Mouse (Mus musculus): Measurements from ENCODE around the gene Aqr. TPM values are rescaled to one million over a fixed set of nuclear protein-coding genes. Genes with fewer than 3 reads are reported as not detected.

Aqr gene
- total RNA-seq, 2 experiments from 2014 or later, result 39.5 to 62.2 TPM

DNA sequence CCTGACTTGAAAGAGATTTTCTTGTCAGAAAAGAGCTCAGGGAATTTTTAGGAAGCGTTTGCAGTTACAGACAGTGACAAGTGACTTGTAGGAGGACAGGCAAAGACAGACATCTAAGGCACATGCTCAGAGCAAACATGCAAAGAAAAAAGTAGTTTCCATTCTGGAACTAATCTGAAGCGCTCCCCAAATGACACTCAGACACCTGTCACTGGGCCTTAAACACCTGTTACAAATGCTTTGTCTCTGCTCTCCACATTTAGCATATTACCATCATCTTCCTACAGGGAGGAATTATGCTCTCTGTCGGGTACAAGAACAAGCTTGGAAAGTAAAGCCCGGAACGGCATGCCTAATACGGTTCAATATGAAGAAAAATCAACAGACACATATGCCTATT lies 43.0 kb downstream of the Aqr start:
- no peak for ATAC-seq (replicated peaks; ENCODE audit: poor library complexity)

- ATAC-seq (replicated peaks; ENCODE audit: poor library complexity), result no peak
Measured at GRCm38 (mm10) chr2:114136755-114137154, 50.1 kb downstream of the Aqr start.

GRCm38 (mm10) chr2:114135777-114136176 lies 51.0 kb downstream of the Aqr start:
- ATAC-seq (replicated peaks; ENCODE audit: poor library complexity), result no peak

- ATAC-seq (replicated peaks; ENCODE audit: poor library complexity), result no peak
Measured at GRCm38 (mm10) chr2:114133355-114133754, 53.5 kb downstream of the Aqr start.

DNA sequence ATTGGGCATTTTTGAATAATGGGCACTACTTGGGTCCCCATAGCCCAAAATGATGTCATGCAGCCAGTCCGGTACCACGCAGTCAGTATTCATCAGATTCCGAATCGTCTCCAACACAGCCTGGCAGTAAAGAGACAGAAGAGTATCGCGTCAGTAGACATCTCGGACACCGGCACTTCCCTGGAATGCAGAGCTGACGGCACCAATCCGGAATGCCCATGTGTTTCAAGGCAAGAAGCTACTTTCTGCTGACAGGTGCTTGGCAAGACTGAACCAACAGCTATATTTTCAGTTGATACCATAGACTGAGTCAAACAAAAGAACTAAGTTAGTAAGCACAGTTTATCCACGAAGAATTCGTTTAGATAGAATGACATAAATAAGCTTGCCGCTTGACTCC lies 56.2 kb downstream of the Aqr start:
- ATAC-seq (replicated peaks; ENCODE audit: poor library complexity), result no peak

GRCm38 (mm10) chr2:114123304-114123703 lies 63.5 kb downstream of the Aqr start:
- no peak for ATAC-seq (replicated peaks; ENCODE audit: poor library complexity)

DNA sequence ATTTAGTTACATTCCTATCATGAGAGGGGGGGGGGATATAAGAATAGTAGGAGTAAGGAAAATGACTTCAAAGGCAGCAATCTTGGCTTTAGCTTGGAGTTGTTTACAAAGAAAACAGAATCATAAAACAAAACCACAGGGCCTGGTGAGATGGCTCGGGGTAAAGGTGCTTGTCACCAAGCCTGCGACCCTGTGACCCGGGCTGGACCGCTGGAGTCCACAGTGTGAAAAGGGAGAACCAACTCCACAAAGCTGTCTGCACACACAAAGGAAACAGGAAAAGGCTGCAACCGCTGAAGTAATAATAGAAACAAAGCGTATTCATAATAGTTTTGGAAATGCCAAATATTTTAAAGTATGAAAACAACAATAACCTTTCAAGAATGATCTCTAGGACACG lies 67.4 kb downstream of the Aqr start:
- no peak for ATAC-seq (replicated peaks; ENCODE audit: poor library complexity)

GRCm38 (mm10) chr2:114117665-114118064 lies 69.2 kb downstream of the Aqr start:
- ATAC-seq (replicated peaks; ENCODE audit: poor library complexity), result no peak

GRCm38 (mm10) chr2:114117235-114117634 lies 69.6 kb downstream of the Aqr start:
- no peak for ATAC-seq (replicated peaks; ENCODE audit: poor library complexity)

DNA sequence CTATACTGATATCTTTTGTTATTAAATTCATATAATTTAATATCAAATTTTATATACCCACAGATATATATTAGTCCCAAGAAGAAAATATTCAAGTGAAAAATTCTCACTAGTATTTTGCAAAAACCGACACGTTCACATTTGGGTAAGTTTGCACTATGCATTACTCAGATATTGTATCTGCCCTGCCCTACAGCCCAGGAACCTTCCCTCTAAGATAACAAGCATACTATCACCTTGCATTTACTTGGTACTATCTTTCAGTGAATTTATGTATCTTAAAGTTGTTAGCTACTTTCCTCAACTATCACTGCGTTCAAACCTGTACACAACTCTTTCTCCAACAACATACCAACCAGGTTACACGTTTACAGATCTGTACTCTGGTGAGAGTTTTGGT lies 71.3 kb downstream of the Aqr start:
- ATAC-seq (replicated peaks; ENCODE audit: poor library complexity), result no peak

DNA sequence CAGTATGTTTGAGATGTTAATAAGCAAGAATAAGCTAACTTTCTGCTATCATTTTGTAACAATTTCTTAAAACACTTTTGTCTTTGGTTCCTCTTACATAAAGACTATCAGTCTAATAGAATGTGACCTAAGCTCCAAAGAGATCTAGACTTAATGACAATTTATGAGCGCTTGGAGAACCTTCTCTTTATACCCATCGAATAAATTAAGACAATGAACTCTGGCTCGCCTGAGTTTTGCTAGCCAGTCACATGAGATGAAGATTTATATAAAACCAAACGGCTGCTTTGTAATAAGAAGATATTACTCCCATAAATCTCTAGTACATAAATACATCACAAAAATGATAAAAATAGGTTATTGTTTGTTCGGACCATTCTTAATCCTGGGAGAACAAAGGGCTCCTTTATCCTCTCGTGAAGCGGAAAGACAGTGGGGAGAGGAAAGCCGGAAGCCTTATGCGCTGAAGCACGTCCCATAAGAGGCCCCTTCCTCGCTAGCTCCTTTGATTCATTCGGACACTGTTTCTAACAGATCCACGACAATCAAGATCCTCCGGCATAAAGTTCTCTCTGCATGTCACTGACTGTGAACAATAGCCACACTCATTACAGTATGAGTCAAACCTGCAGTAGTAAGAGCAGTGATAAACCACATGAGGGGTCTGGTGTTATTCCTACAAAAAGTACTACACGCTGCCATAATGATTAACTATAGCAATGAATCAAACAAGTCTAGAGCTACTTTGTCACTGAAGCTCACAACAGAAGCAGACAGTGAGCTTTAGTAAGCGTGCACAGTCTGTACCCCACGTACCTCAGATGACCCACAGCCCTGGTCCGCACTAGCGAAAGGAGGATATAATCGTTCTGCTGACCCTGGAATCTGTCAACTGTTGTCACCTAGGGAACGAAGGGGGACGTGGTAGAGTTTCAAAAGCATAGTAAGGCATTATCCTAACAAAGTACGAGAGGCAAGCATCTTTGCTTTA lies 79.2 kb downstream of the Aqr start:
- no peak for ATAC-seq (replicated peaks; ENCODE audit: poor library complexity)

DNA sequence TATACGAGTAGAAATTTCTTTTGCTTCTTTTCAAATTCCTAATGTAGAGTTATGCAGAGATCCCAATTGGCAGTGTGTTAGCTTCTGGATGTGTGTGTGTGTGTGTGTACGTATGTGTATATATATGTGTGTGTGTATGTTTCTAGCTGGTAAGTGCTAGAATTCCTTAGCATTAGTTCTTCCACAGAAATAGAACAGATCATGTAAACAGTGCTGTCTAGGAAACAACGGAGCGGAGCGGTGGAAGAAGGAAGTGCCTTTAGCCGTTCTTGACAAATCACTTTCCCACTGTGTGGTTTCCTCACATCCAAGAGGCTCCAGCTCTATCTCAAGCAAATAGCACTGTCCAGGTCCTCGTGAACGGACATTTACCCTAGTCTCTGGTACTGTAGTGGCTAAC lies 80.4 kb downstream of the Aqr start:
- no peak for ATAC-seq (replicated peaks; ENCODE audit: poor library complexity)

- ATAC-seq (replicated peaks; ENCODE audit: poor library complexity), result no peak
Measured at GRCm38 (mm10) chr2:114102471-114102870, 84.4 kb downstream of the Aqr start.

DNA sequence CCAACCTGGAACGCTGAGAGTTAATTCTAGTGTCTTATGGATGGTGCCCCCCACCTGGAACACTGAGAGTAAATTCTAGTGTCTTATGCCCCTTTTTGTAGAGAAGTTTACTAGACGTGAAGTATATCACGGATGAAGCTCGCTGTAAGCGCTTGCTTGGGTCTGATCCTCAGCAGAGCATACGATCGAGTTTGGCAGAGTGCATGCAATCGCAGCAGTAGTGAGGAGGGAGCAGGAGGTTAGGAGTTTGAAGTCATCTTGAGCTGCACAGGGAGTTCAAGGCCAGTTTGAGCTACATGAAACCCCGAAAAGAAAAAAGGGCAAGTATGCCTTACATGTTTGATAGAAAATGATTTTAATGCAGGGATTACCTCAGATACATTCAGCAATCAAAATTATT lies 86.0 kb downstream of the Aqr start:
- no peak for ATAC-seq (replicated peaks; ENCODE audit: poor library complexity)

- no peak for ATAC-seq (replicated peaks; ENCODE audit: poor library complexity)
Measured at GRCm38 (mm10) chr2:114099816-114100215, 87.0 kb downstream of the Aqr start.

DNA sequence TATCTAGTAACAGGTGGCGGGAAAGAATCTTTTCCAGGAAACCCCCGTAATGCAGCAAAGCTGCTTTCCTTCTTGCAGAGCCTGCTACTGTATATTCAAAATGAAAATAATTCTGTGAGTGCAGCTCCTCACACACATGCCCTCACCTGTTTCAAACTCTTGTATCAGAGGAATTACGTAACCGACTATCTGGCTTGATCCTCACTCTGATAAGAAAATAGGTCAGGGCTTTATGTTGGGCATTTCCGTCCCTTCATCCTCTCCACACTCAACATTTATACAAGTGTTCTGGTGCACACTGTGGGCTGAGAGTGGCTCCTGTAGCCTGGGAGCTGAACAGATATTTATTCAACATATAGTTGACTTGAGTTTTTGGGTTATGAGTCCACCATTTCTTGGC lies 87.7 kb downstream of the Aqr start:
- no peak for ATAC-seq (replicated peaks; ENCODE audit: poor library complexity)

- peak; percentile 57 for ATAC-seq (replicated peaks; ENCODE audit: poor library complexity)
Measured at GRCm38 (mm10) chr2:114097627-114098026, 89.2 kb downstream of the Aqr start.

DNA sequence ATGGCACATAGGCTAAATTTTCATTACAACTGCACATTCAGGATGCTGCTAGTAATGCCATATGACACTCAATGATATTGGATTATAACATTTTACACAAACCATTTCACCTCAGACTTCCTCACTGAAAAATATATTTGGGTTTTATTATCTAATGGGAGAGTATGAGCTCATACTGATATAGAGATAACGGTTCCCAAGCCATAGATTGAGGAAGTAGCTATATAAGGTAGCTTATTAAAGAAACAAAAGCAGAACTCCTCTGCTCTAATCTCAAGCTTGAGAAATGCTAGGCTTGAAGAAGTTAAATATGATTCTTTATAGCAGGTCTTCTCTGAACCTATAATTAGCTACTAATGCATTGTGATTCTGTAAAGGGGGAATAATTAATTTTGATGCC lies 90.3 kb downstream of the Aqr start:
- ATAC-seq (replicated peaks; ENCODE audit: poor library complexity), result peak; percentile 60

DNA sequence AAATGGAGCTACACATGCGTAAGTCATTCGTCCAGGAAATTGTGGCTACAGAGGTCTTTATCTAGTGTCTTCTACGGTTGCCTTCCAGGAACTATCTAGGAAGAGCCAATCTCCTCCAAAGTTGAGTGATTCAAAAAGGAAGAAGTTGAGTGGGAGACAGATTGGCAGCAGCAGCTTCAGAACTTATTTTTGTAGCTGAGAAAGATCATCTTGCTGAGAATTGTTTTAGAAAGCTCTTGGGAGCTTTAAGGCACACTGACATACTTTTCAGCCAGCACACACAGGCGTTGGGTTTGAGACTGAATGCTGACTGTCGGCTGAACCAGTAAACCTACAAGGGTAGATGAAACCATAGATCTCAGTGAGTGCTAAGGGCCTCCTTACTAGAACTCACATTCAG lies 91.5 kb downstream of the Aqr start:
- ATAC-seq (replicated peaks; ENCODE audit: poor library complexity), result no peak

DNA sequence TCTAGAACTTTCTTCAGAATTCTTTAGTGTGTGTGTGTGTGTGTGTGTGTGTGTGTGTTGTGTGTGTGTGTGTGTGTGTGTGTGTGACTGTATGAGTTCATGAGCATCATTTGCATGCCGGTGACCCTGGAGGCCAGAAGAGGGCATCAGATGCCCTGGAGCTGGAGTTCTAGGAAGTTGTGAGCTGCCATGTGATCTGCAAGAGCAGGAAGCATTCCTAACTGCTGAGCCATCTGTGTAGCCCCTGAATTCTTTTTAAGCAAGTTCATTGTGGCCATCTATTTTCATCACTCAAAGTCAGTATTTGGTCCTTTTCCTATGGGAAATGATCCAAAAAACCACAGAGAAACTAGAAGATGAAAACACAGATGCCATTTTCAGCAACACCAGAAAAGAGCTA lies 92.1 kb downstream of the Aqr start:
- no peak for ATAC-seq (replicated peaks; ENCODE audit: poor library complexity)

GRCm38 (mm10) chr2:114093577-114093976 lies 93.2 kb downstream of the Aqr start:
- ATAC-seq (replicated peaks; ENCODE audit: poor library complexity), result no peak

DNA sequence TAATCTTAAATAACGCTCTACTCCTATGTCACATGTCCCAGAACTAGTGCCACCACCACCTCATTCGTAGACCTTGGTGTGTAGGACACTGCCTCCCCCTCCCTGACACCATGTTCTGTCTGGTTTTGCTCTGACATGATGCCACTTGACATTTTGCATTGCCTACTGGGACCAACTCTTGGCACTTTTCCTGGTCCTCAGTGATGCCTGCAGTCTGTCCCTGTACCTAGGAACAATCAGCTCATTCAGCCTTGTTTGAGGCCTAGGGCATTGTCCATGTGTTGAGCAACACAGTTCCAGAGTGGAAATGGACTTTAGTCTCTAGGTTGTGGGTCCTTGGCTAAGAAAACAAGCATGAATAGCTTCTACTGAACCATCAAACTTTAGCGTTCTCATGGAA lies 97.0 kb downstream of the Aqr start:
- no peak for ATAC-seq (replicated peaks; ENCODE audit: poor library complexity)

DNA sequence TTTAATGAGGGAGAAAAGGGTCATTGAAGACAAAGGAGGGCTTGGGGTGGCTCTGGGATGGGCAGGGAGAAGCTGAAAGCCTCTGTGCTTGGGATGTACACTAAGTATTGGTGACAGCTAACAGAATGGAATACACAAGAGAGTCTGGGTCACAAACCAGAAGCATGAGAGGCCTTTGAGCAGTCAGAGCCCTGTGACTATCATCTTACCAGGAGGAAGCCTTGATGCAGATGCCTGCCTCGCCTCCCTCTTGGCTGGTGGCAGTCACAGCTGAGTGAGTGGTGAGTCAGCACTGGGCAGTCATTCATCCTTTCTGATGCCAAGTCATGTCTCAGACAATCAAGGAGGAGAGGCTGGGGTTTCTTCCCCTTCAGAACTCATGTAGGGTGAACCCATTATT lies 99.6 kb downstream of the Aqr start:
- no peak for ATAC-seq (replicated peaks; ENCODE audit: poor library complexity)
